Mouse (Mus musculus) kidney, embryonic 15.5 days (tissue): ENCODE measurements around the gene Olfr113. TPM values are rescaled to one million over a fixed set of nuclear protein-coding genes. Genes with fewer than 3 reads are reported as not detected.
"Not testable (repeated sequence)": the region's sequence is repeated elsewhere in the genome, so short reads cannot be mapped to it uniquely, and the experiment has no call there.

ENCODE experiments used
- ATAC-seq: fragments of 200-750 bp; cut with Nextera tagmentation; replicated peaks from 2 replicates; pipeline ENCODE4 v1.8.0; 2017; ENCODE audit warnings: moderate TSS enrichment; ENCODE audit not compliant: low FRiP score
- H3K27ac ChIP-seq: fragments of 300-500 bp; sonication (generic); 2 replicates; pipeline ENCODE4 v1.5.1; 2015; ENCODE audit warnings: mild to moderate bottlenecking, inconsistent platforms
- H3K27me3 ChIP-seq: fragments of 300-500 bp; sonication (generic); 2 replicates; pipeline ENCODE4 v1.6.1; 2015; ENCODE audit warnings: inconsistent platforms
- H3K36me3 ChIP-seq: fragments of 300-500 bp; sonication (generic); 2 replicates; pipeline ENCODE4 v1.6.1; 2015; ENCODE audit warnings: inconsistent platforms
- H3K4me1 ChIP-seq: fragments of 300-500 bp; sonication (generic); 2 replicates; pipeline ENCODE4 v1.6.1; 2015; ENCODE audit warnings: inconsistent platforms
- H3K4me2 ChIP-seq: fragments of 300-500 bp; sonication (generic); 2 replicates; pipeline ENCODE4 v1.6.1; 2015; ENCODE audit warnings: moderate library complexity, mild to moderate bottlenecking, inconsistent platforms
- H3K4me3 ChIP-seq: fragments of 300-500 bp; sonication (generic); replicated peaks from 2 replicates; pipeline ENCODE4 v1.5.1; 2015; ENCODE audit warnings: mild to moderate bottlenecking, inconsistent platforms
- H3K9ac ChIP-seq: fragments of 300-500 bp; sonication (generic); 2 replicates; pipeline ENCODE4 v1.6.1; 2015; ENCODE audit warnings: mild to moderate bottlenecking, inconsistent platforms
- H3K9me3 ChIP-seq: fragments of 300-500 bp; sonication (generic); replicated peaks from 2 replicates; pipeline ENCODE4 v1.6.1; 2016; ENCODE audit warnings: inconsistent platforms
- WGBS: fragments of 180-500 bp; shearing (Covaris S2); methylation state at CpG from one replicate; pipeline ENCODE4 v1.1.7; 2015; ENCODE audit warnings: mixed read lengths; 5-methylcytosine and 5-hydroxymethylcytosine counted together
- polyA plus RNA-seq: library from polyadenylated mRNA; unstranded; fragments of >200 nt; fragmentation: Nextera tagmentation; extraction: Ambion mirVana; gene quantifications from 2 replicates; pipeline ENCODE4 v1.2.1, GENCODE M21; 2015

Gene Olfr113
- not detected in 2 replicates for polyA plus RNA-seq

- ATAC-seq: no peak
- H3K4me2 ChIP-seq: no peak within 1 kb of the TSS
- no peak within 1 kb of the TSS for H3K27ac ChIP-seq
- no peak within 1 kb of the TSS for H3K4me3 ChIP-seq
- H3K27me3 ChIP-seq: no peaks in the 10 kb centered on the region
- no peak within 1 kb of the TSS for H3K9ac ChIP-seq
- no peaks in the 10 kb centered on the region for H3K4me1 ChIP-seq
- H3K9me3 ChIP-seq: no peaks in the 10 kb centered on the region
- H3K36me3 ChIP-seq: no peaks in the 10 kb centered on the region
Measured at GRCm38 (mm10) chr17:37577563-37577962, at the start of gene Olfr113. TSS of gene Olfr113 (minus strand) at chr17:37577663.

- Histone ChIP-seq H3K9me3 (0 out of 2 replicates have a peak, but pooled peaks cover 4% of the 10 kb centered on the region), H3K4me3 (no peak within 1 kb of the TSS), H3K27ac (no peak within 1 kb of the TSS), H3K9ac (no peak within 1 kb of the TSS), H3K4me2 (no peak within 1 kb of the TSS), H3K4me1 (no peaks in the 10 kb centered on the region), H3K36me3 (no peaks in the 10 kb centered on the region), H3K27me3 (no peaks in the 10 kb centered on the region)
- no peak for ATAC-seq
- 78% methylated on average over 2 of the region's 2 CpGs for WGBS
Measured at GRCm38 (mm10) chr17:37627009-37627408, 49.5 kb upstream of the Olfr113 start, which contains the start of the genes Olfr115 and Olfr116. TSS of gene Olfr115 (minus strand) at chr17:37627109. TSS of gene Olfr116 (minus strand) at chr17:37627199.

- no peak within 1 kb of the TSS for H3K9ac ChIP-seq
Measured at GRCm38 (mm10) chr17:37592643-37593042, 15.2 kb upstream of the Olfr113 start, which contains the start of gene Olfr114. TSS of gene Olfr114 (minus strand) at chr17:37592743.

GRCm38 (mm10) chr17:37569351-37569750 is 8.1 kb downstream of the Olfr113 start, which contains the start of gene Olfr112:
TSS of gene Olfr112 (minus strand) at chr17:37569451.
- H3K27ac ChIP-seq: no peak within 1 kb of the TSS
- H3K9me3 ChIP-seq: no peaks in the 10 kb centered on the region
- H3K36me3 ChIP-seq: no peaks in the 10 kb centered on the region
- no peak within 1 kb of the TSS for H3K4me3 ChIP-seq
- H3K4me2 ChIP-seq: no peak within 1 kb of the TSS
- ATAC-seq: no peak
- no peak within 1 kb of the TSS for H3K9ac ChIP-seq
- no peaks in the 10 kb centered on the region for H3K4me1 ChIP-seq
- H3K27me3 ChIP-seq: no peaks in the 10 kb centered on the region

More at GRCm38 (mm10) chr17:37592643-37593042, 15.2 kb upstream of the Olfr113 start, which contains the start of gene Olfr114:
- ATAC-seq: no peak
- H3K4me2 ChIP-seq: no peak within 1 kb of the TSS
- H3K27me3 ChIP-seq: no peaks in the 10 kb centered on the region
- no peaks in the 10 kb centered on the region for H3K36me3 ChIP-seq
- no peaks in the 10 kb centered on the region for H3K4me1 ChIP-seq
- no peaks in the 10 kb centered on the region for H3K9me3 ChIP-seq
- no peak within 1 kb of the TSS for H3K4me3 ChIP-seq
- no peak within 1 kb of the TSS for H3K27ac ChIP-seq

- Histone ChIP-seq H3K27ac (no peak overlapping the region), H3K9me3 (no peaks in the 10 kb centered on the region), H3K4me1 (no peaks in the 10 kb centered on the region), H3K36me3 (no peaks in the 10 kb centered on the region), H3K4me3 (no peak overlapping the region), H3K4me2 (no peak overlapping the region), H3K27me3 (no peaks in the 10 kb centered on the region), H3K9ac (no peak overlapping the region)
- 62% methylated on average over 1 of the region's 1 CpGs for WGBS
- no peak for ATAC-seq
Measured at GRCm38 (mm10) chr17:37558913-37559615, 18.4 kb downstream of the Olfr113 start.

- Histone ChIP-seq H3K27me3 (no peaks in the 10 kb centered on the region), H3K9me3 (no peaks in the 10 kb centered on the region), H3K9ac (no peak overlapping the region), H3K4me1 (no peaks in the 10 kb centered on the region), H3K4me2 (no peak overlapping the region), H3K4me3 (no peak overlapping the region), H3K27ac (no peak overlapping the region), H3K36me3 (no peaks in the 10 kb centered on the region)
- WGBS: 71% methylated on average over 3 of the region's 3 CpGs
- ATAC-seq: no peak
Measured at GRCm38 (mm10) chr17:37543800-37544435, 33.5 kb downstream of the Olfr113 start.

- no peak overlapping the region for H3K27ac ChIP-seq
- WGBS: 85% methylated on average over 4 of the region's 4 CpGs
- H3K4me1 ChIP-seq: no peaks in the 10 kb centered on the region
- no peaks in the 10 kb centered on the region for H3K36me3 ChIP-seq
- H3K9me3 ChIP-seq: no peaks in the 10 kb centered on the region
- no peak overlapping the region for H3K9ac ChIP-seq
- no peak overlapping the region for H3K4me2 ChIP-seq
- no peaks in the 10 kb centered on the region for H3K27me3 ChIP-seq
- no peak overlapping the region for H3K4me3 ChIP-seq
- ATAC-seq: no peak
Measured at GRCm38 (mm10) chr17:37541454-37542119, 35.9 kb downstream of the Olfr113 start.

- H3K4me1 ChIP-seq, H3K27me3 ChIP-seq, H3K9me3 ChIP-seq, H3K9ac ChIP-seq, H3K36me3 ChIP-seq, ATAC-seq, H3K4me3 ChIP-seq, H3K4me2 ChIP-seq, H3K27ac ChIP-seq: not testable (repeated sequence)
- 53% methylated on average over 1 of the region's 1 CpGs for WGBS
Measured at GRCm38 (mm10) chr17:37538416-37538815, 39.0 kb downstream of the Olfr113 start.

GRCm38 (mm10) chr17:37535173-37535572 is 42.3 kb downstream of the Olfr113 start:
- Histone ChIP-seq H3K4me3 (no peak overlapping the region), H3K9me3 (no peaks in the 10 kb centered on the region), H3K4me1 (no peaks in the 10 kb centered on the region), H3K9ac (no peak overlapping the region), H3K27me3 (no peaks in the 10 kb centered on the region), H3K36me3 (no peaks in the 10 kb centered on the region), H3K4me2 (no peak overlapping the region), H3K27ac (no peak overlapping the region)
- ATAC-seq: no peak

- H3K27me3 ChIP-seq, H3K27ac ChIP-seq, H3K9ac ChIP-seq, H3K4me3 ChIP-seq, H3K36me3 ChIP-seq, H3K4me1 ChIP-seq, H3K9me3 ChIP-seq, ATAC-seq, H3K4me2 ChIP-seq: not testable (repeated sequence)
- WGBS: 84% methylated on average over 1 of the region's 1 CpGs
Measured at GRCm38 (mm10) chr17:37525427-37525826, 52.0 kb downstream of the Olfr113 start.

GRCm38 (mm10) chr17:37524612-37525011 is 52.9 kb downstream of the Olfr113 start:
- not testable (repeated sequence) for H3K27me3 ChIP-seq, H3K9me3 ChIP-seq, ATAC-seq, H3K4me3 ChIP-seq, H3K4me1 ChIP-seq, H3K4me2 ChIP-seq, H3K36me3 ChIP-seq, H3K27ac ChIP-seq, H3K9ac ChIP-seq
